Mouse (Mus musculus) heart, adult 2 months (tissue): ENCODE measurements at regions not wholly inside any gene's neighbourhood (a gene's known extent, or its start where the extent isn't known, plus 50 kb on each side); places are given as distances from the start of the nearest gene placed in this dataset.

Source experiments
- DNase-seq, 2 experiments: peaks; one replicate each; pipeline ENCODE4 v3.0.0; 2021
- H3K27ac ChIP-seq: fragments of 200-600 bp; 2 replicates; pipeline ENCODE4 v1.8.1; 2022
- H3K27me3 ChIP-seq: fragments of 200-500 bp; 2 replicates; pipeline ENCODE4 v1.6.1; 2012; ENCODE audit warnings: mild to moderate bottlenecking, low read length, inconsistent platforms, mixed read lengths; ENCODE audit not compliant: control insufficient read depth, insufficient read depth
- H3K36me3 ChIP-seq: fragments of 200-500 bp; 2 replicates; pipeline ENCODE4 v1.6.1; 2012; ENCODE audit warnings: low read length, inconsistent platforms; ENCODE audit not compliant: control insufficient read depth, insufficient read depth
- H3K4me1 ChIP-seq: fragments of 200-500 bp; 2 replicates; pipeline ENCODE4 v1.6.1; 2011; ENCODE audit warnings: low read length; ENCODE audit not compliant: control insufficient read depth, insufficient read depth
- H3K4me3 ChIP-seq: fragments of 200-600 bp; 2 replicates; pipeline ENCODE4 v1.8.1; 2022
- H3K79me2 ChIP-seq: fragments of 200-500 bp; replicated peaks from 2 replicates; pipeline ENCODE4 v1.6.1; 2012; ENCODE audit warnings: mild to moderate bottlenecking, inconsistent platforms, low read length, moderate library complexity, mixed read lengths; ENCODE audit not compliant: control insufficient read depth, insufficient read depth
- H3K9ac ChIP-seq: fragments of 200-500 bp; 2 replicates; pipeline ENCODE4 v1.6.1; 2012; ENCODE audit warnings: low read depth, mild to moderate bottlenecking, control low read depth, inconsistent platforms, low read length, mixed read lengths
- CTCF ChIP-seq: fragments of 200-600 bp; IDR thresholded peaks from 2 replicates; pipeline ENCODE4 v1.8.1; 2022; ENCODE audit warnings: antibody characterized with exemption, mild to moderate bottlenecking, moderate library complexity
- EP300 ChIP-seq: fragments of 200-500 bp; IDR thresholded peaks from 2 replicates; pipeline ENCODE4 v1.6.1; 2011; ENCODE audit warnings: low read depth, low read length, control low read depth; ENCODE audit not compliant: insufficient read depth
- POLR2A ChIP-seq: fragments of 200-500 bp; IDR thresholded peaks from 2 replicates; pipeline ENCODE4 v1.6.1; 2011; ENCODE audit warnings: mild to moderate bottlenecking, low read depth, low read length, control low read depth; ENCODE audit not compliant: insufficient read depth
- WGBS: fragments of 180-500 bp; shearing (Covaris S2); methylation state at CpG from one replicate; pipeline ENCODE4 v1.1.7; 2018; 5-methylcytosine and 5-hydroxymethylcytosine counted together
- intact Hi-C: fragments of 180-260 bp; cut with DNase I; formaldehyde crosslinking; loops from one replicate; pipeline ENCODE4 v1.15.1; 2025

- Histone ChIP-seq H3K4me3 (no peak overlapping the region), H3K27me3 (no peaks in the 10 kb centered on the region), H3K27ac (no peak overlapping the region), H3K36me3 (peaks cover 4% of the 10 kb centered on the region), H3K4me1 (peaks cover 2% of the 10 kb centered on the region; the same call in 1 of the 2 replicates), H3K9ac (no peak overlapping the region), H3K79me2 (no peaks in the 10 kb centered on the region)
- WGBS, result 92% methylated on average over 4 of the region's 4 CpGs
- TF ChIP-seq POLR2A, result no peak
- TF ChIP-seq EP300, result no peak
- TF ChIP-seq CTCF, result no peak
- no peak for DNase-seq
- intact Hi-C loops, result no loop called here
Observed at GRCm38 (mm10) chr10:117473471-117473870, 93.7 kb upstream of the Cpsf6 start.

- Histone ChIP-seq H3K4me3 (no peak overlapping the region), H3K4me1 (peaks cover 2% of the 10 kb centered on the region; the same call in 1 of the 2 replicates), H3K79me2 (no peaks in the 10 kb centered on the region), H3K27me3 (no peaks in the 10 kb centered on the region), H3K9ac (no peak overlapping the region), H3K36me3 (peaks cover 4% of the 10 kb centered on the region), H3K27ac (no peak overlapping the region)
- 63% methylated on average over 4 of the region's 4 CpGs for WGBS
- intact Hi-C loops, result no loop called here
- no peak for DNase-seq
- TF ChIP-seq POLR2A, result no peak
- no peak for TF ChIP-seq EP300
- TF ChIP-seq CTCF, result no peak
Observed at GRCm38 (mm10) chr10:117472568-117472930, 92.7 kb upstream of the Cpsf6 start.

DNA sequence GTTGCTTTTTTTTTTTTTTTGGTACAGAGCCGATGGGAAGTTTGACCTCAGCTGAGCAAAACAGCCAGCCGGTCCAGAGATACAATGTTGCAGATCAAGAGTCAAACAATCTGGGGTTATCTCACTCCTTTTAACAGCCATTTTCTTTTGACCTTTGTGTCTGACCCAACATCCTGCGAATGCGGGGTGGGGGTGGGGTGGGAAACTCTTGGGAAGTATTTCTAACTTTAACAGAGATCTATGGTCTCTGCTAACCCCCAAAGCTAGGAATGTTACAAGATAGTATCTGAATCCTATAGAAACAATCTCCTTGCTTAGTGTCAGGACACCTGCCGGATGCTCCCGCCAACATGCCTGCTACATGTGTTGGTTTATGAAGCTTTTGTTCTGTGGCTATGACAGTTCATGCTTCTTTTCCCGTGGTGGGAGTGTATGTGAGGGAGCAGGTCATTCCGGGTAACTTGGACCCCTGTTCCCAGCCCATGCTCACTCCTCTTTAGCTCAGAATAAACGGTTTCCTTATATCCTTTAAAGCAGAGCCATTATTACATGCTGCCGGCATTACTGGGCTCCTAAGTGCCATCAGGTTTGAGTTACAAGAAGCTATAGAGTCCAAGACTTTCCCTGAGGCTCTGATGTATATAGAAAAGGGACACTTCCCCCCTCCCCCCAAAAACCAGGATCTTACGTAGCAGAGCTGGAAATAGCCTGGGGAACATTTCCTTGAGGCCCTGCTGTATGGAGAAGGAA is 92.2 kb upstream of the Cpsf6 start:
- Histone ChIP-seq H3K27me3 (no peaks in the 10 kb centered on the region), H3K4me1 (peaks cover 2% of the 10 kb centered on the region; the same call in 1 of the 2 replicates), H3K9ac (no peak overlapping the region), H3K27ac (peak overlapping the region; percentile 40), H3K36me3 (peaks cover 4% of the 10 kb centered on the region), H3K79me2 (no peaks in the 10 kb centered on the region), H3K4me3 (no peak overlapping the region)
- TF ChIP-seq EP300 (no peak), CTCF (no peak), POLR2A (no peak)
- intact Hi-C loops, result no loop called here
- WGBS, result 32% methylated on average over 11 of the region's 11 CpGs
- no peak for DNase-seq

GRCm38 (mm10) chr10:117471036-117471817 is 91.4 kb upstream of the Cpsf6 start:
- Histone ChIP-seq H3K79me2 (no peaks in the 10 kb centered on the region), H3K27me3 (no peaks in the 10 kb centered on the region), H3K9ac (no peak overlapping the region), H3K36me3 (peaks cover 4% of the 10 kb centered on the region), H3K27ac (peak overlapping the region; percentile 40), H3K4me1 (peaks cover 2% of the 10 kb centered on the region; the same call in 1 of the 2 replicates), H3K4me3 (no peak overlapping the region)
- no peak for TF ChIP-seq CTCF
- no peak for TF ChIP-seq EP300
- no peak for TF ChIP-seq POLR2A
- WGBS, result 23% methylated on average over 8 of the region's 8 CpGs
- DNase-seq, result no peak
- intact Hi-C loops, result no loop called here

DNA sequence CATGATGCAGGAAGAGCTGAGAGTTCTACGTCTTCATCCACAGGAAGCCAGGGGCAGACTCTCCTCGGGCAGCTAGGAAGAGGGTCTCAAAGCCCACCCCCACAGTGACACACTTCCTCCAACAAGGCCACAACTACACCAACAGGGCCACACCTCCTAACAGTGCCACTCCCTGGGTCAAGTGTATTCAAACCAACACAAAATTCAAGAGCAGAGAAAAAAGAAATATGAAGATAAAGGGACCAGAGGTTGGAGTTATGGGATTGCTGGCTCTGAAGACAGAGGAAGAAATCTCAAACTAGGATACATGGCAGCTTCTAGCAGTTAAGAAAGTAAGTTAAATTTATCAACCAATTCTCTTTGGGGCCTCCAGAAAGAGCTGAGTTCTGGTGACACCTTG is 90.7 kb upstream of the Cpsf6 start:
- H3K9ac ChIP-seq, result no peak overlapping the region
- no peaks in the 10 kb centered on the region for H3K27me3 ChIP-seq
- no peak for TF ChIP-seq EP300
- no peak for TF ChIP-seq CTCF
- TF ChIP-seq POLR2A, result no peak
- 66% methylated on average over 2 of the region's 2 CpGs for WGBS
- no peak for DNase-seq
- H3K27ac ChIP-seq, result peak overlapping the region; percentile 40
- no peak overlapping the region for H3K4me3 ChIP-seq
- peaks cover 2% of the 10 kb centered on the region; the same call in 1 of the 2 replicates for H3K4me1 ChIP-seq
- peaks cover 4% of the 10 kb centered on the region for H3K36me3 ChIP-seq
- H3K79me2 ChIP-seq, result no peaks in the 10 kb centered on the region
- intact Hi-C loops, result no loop called here
